Mouse (Mus musculus): ENCODE results near the gene Ppp1r10. TPM values are rescaled to one million over a fixed set of nuclear protein-coding genes. Genes with fewer than 3 reads are reported as not detected.
A peak's percentile ranks its signal among the peaks of the same experiment; 100 is the strongest.

The Ppp1r10 gene
- total RNA-seq, 2 experiments from 2014 or later = 91.3 to 104 TPM

GRCm38 (mm10) chr17:35979401-35980362, 63.4 kb downstream of the Ppp1r10 start, which contains the start of the genes Gnl1 and Prr3:
Gene Gnl1 (plus strand): TSS chr17:35979851.
Gene Prr3 (minus strand): TSS chr17:35980236.
- peak; percentile 77 for ATAC-seq (replicated peaks; ENCODE audit: low FRiP score, poor library complexity, severe bottlenecking)

GRCm38 (mm10) chr17:35980363-35980754, 64.1 kb downstream of the Ppp1r10 start:
- ATAC-seq (replicated peaks; ENCODE audit: low FRiP score, poor library complexity, severe bottlenecking) = 0 out of 2 replicates have a peak, but pooled peaks have one; percentile 21

DNA sequence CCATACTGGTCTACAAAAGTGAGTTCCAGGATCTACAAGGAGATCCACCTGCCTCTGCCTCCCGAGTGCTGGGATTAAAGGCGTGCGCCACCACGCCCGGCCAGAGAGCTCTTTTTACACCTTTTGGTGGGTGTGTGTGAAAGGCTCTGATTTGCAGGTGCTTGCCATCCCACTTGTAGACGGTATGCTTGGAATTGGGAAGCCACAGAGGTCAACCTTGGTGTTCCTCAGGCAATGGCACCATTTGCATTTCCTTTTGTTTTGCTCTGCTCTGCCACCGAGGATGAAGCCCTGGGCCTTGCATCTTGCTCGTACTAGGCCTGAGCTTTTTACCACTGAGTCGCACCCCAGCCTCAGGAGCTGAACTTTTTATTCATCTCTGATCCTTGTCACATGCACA, 65.5 kb downstream of the Ppp1r10 start:
- no peak for ATAC-seq (replicated peaks; ENCODE audit: low FRiP score, poor library complexity, severe bottlenecking)

Other genes with a start within 250 kb of the Ppp1r10 start
- 1.9 and 2.9 TPM in 2 replicates for gene Vars2, start 248.8 kb upstream of the Ppp1r10 start, total RNA-seq (2015; ENCODE audit: low replicate concordance)
- 2.1 and 11.0 TPM in 2 replicates for gene Vars2, start 248.8 kb upstream of the Ppp1r10 start, total RNA-seq (2017; ENCODE audit: low replicate concordance)
- 3.3 and 5.6 TPM in 2 replicates for gene Gtf2h4, start 242.7 kb upstream of the Ppp1r10 start, total RNA-seq (2015; ENCODE audit: low replicate concordance)
- 2.6 and 9.8 TPM in 2 replicates for gene Gtf2h4, start 242.7 kb upstream of the Ppp1r10 start, total RNA-seq (2017; ENCODE audit: low replicate concordance)
- 0.21 TPM in 1 of 2 replicates, not detected in the other for gene Ddr1, start 211.8 kb upstream of the Ppp1r10 start, total RNA-seq (2015; ENCODE audit: low replicate concordance)
- not detected in 2 replicates for gene Ddr1, start 211.8 kb upstream of the Ppp1r10 start, total RNA-seq (2017; ENCODE audit: low replicate concordance)
- gene Ier3, start 94.8 kb upstream of the Ppp1r10 start, total RNA-seq (2015; ENCODE audit: low replicate concordance) = 7.5 and 11.9 TPM in 2 replicates
- 2.1 and 8.0 TPM in 2 replicates for gene Ier3, start 94.8 kb upstream of the Ppp1r10 start, total RNA-seq (2017; ENCODE audit: low replicate concordance)
- gene Flot1, start 93.2 kb upstream of the Ppp1r10 start, total RNA-seq (2015; ENCODE audit: low replicate concordance) = 20.9 and 37.8 TPM in 2 replicates
- 26.1 and 57.7 TPM in 2 replicates for gene Flot1, start 93.2 kb upstream of the Ppp1r10 start, total RNA-seq (2017; ENCODE audit: low replicate concordance)
- 243 and 249 TPM in 2 replicates for gene Tubb5, start 78.1 kb upstream of the Ppp1r10 start, total RNA-seq (2015; ENCODE audit: low replicate concordance)
- gene Tubb5, start 78.1 kb upstream of the Ppp1r10 start, total RNA-seq (2017; ENCODE audit: low replicate concordance) = 216 and 335 TPM in 2 replicates
- gene Mdc1, start 74.9 kb upstream of the Ppp1r10 start, total RNA-seq (2015; ENCODE audit: low replicate concordance) = 20.4 and 30.9 TPM in 2 replicates
- 12.4 and 16.4 TPM in 2 replicates for gene Mdc1, start 74.9 kb upstream of the Ppp1r10 start, total RNA-seq (2017; ENCODE audit: low replicate concordance)
- gene Nrm, start 55.1 kb upstream of the Ppp1r10 start, total RNA-seq (2015; ENCODE audit: low replicate concordance) = 12.9 and 15.0 TPM in 2 replicates
- gene Nrm, start 55.1 kb upstream of the Ppp1r10 start, total RNA-seq (2017; ENCODE audit: low replicate concordance) = 3.2 and 20.0 TPM in 2 replicates
- gene Ppp1r18, start 50.8 kb upstream of the Ppp1r10 start, total RNA-seq (2015; ENCODE audit: low replicate concordance) = 22.5 and 37.0 TPM in 2 replicates
- 10.3 and 13.4 TPM in 2 replicates for gene Ppp1r18, start 50.8 kb upstream of the Ppp1r10 start, total RNA-seq (2017; ENCODE audit: low replicate concordance)
- gene Dhx16, start 36.6 kb upstream of the Ppp1r10 start, total RNA-seq (2015; ENCODE audit: low replicate concordance) = 38.6 and 56.0 TPM in 2 replicates
- 30.8 and 38.9 TPM in 2 replicates for gene Dhx16, start 36.6 kb upstream of the Ppp1r10 start, total RNA-seq (2017; ENCODE audit: low replicate concordance)
- gene 2310061I04Rik, start 19.0 kb upstream of the Ppp1r10 start, total RNA-seq (2015; ENCODE audit: low replicate concordance) = 17.1 and 21.5 TPM in 2 replicates
- 3.9 TPM in 1 of 2 replicates, not detected in the other for gene 2310061I04Rik, start 19.0 kb upstream of the Ppp1r10 start, total RNA-seq (2017; ENCODE audit: low replicate concordance)
- gene Atat1, start 6.4 kb upstream of the Ppp1r10 start, total RNA-seq (2015; ENCODE audit: low replicate concordance) = 2.3 TPM in 1 of 2 replicates, not detected in the other
- gene Atat1, start 6.4 kb upstream of the Ppp1r10 start, total RNA-seq (2017; ENCODE audit: low replicate concordance) = 0.56 and 7.1 TPM in 2 replicates
- 7.7 and 32.6 TPM in 2 replicates for gene Mrps18b, start within 50 bp of the Ppp1r10 start, total RNA-seq (2015; ENCODE audit: low replicate concordance)
- gene Mrps18b, start within 50 bp of the Ppp1r10 start, total RNA-seq (2017; ENCODE audit: low replicate concordance) = 7.4 and 18.9 TPM in 2 replicates
- gene Abcf1, start 53.3 kb downstream of the Ppp1r10 start, total RNA-seq (2015; ENCODE audit: low replicate concordance) = 13.0 and 13.6 TPM in 2 replicates
- 33.9 and 71.4 TPM in 2 replicates for gene Abcf1, start 53.3 kb downstream of the Ppp1r10 start, total RNA-seq (2017; ENCODE audit: low replicate concordance)
- gene Gnl1, start 63.4 kb downstream of the Ppp1r10 start, total RNA-seq (2015; ENCODE audit: low replicate concordance) = 1.5 and 3.3 TPM in 2 replicates
- 2.0 and 4.3 TPM in 2 replicates for gene Gnl1, start 63.4 kb downstream of the Ppp1r10 start, total RNA-seq (2017; ENCODE audit: low replicate concordance)
- gene Prr3, start 63.8 kb downstream of the Ppp1r10 start, total RNA-seq (2015; ENCODE audit: low replicate concordance) = 2.3 TPM in 1 of 2 replicates, not detected in the other
- 3.0 and 5.4 TPM in 2 replicates for gene Prr3, start 63.8 kb downstream of the Ppp1r10 start, total RNA-seq (2017; ENCODE audit: low replicate concordance)
- gene H2-T24, start 104.1 kb downstream of the Ppp1r10 start, total RNA-seq (2015; ENCODE audit: low replicate concordance) = 161 and 177 TPM in 2 replicates
- 587 and 609 TPM in 2 replicates for gene H2-T24, start 104.1 kb downstream of the Ppp1r10 start, total RNA-seq (2017; ENCODE audit: low replicate concordance)
- gene H2-T23, start 116.4 kb downstream of the Ppp1r10 start, total RNA-seq (2015; ENCODE audit: low replicate concordance) = 249 and 264 TPM in 2 replicates
- gene H2-T23, start 116.4 kb downstream of the Ppp1r10 start, total RNA-seq (2017; ENCODE audit: low replicate concordance) = 271 and 275 TPM in 2 replicates
- 10.4 and 21.5 TPM in 2 replicates for gene H2-T22, start 126.3 kb downstream of the Ppp1r10 start, total RNA-seq (2015; ENCODE audit: low replicate concordance)
- 12.8 and 20.4 TPM in 2 replicates for gene H2-T22, start 126.3 kb downstream of the Ppp1r10 start, total RNA-seq (2017; ENCODE audit: low replicate concordance)
- gene Gm6034, start 126.5 kb downstream of the Ppp1r10 start, total RNA-seq (2015; ENCODE audit: low replicate concordance) = not detected in 2 replicates
- gene Gm6034, start 126.5 kb downstream of the Ppp1r10 start, total RNA-seq (2017; ENCODE audit: low replicate concordance) = not detected in 2 replicates
- gene Gm11127, start 141.9 kb downstream of the Ppp1r10 start, total RNA-seq (2015; ENCODE audit: low replicate concordance) = not detected in 2 replicates
- gene Gm11127, start 141.9 kb downstream of the Ppp1r10 start, total RNA-seq (2017; ENCODE audit: low replicate concordance) = not detected in 2 replicates
- gene Gm19684, start 205.2 kb downstream of the Ppp1r10 start, total RNA-seq (2015; ENCODE audit: low replicate concordance) = 1.5 TPM in 1 of 2 replicates, not detected in the other
- 0.84 TPM in 1 of 2 replicates, not detected in the other for gene Gm19684, start 205.2 kb downstream of the Ppp1r10 start, total RNA-seq (2017; ENCODE audit: low replicate concordance)
- gene Gm7030, start 213.0 kb downstream of the Ppp1r10 start, total RNA-seq (2015; ENCODE audit: low replicate concordance) = not detected in 2 replicates
- not detected in 2 replicates for gene Gm7030, start 213.0 kb downstream of the Ppp1r10 start, total RNA-seq (2017; ENCODE audit: low replicate concordance)

Data from erythroblast, adult 5-6 weeks (primary cell).